Mouse (Mus musculus): ENCODE results near the gene Gm3417. TPM values are rescaled to one million over a fixed set of nuclear protein-coding genes. Genes with fewer than 3 reads are reported as not detected.
"Not testable (repeated sequence)": the region's sequence is repeated elsewhere in the genome, so short reads cannot be mapped to it uniquely, and the experiment has no call there.

Gene Gm3417
- polyA plus RNA-seq (2014; fragmentation: Nextera tagmentation; extraction: Ambion mirVana) = 1.2 and 3.7 TPM in 2 replicates

DNA sequence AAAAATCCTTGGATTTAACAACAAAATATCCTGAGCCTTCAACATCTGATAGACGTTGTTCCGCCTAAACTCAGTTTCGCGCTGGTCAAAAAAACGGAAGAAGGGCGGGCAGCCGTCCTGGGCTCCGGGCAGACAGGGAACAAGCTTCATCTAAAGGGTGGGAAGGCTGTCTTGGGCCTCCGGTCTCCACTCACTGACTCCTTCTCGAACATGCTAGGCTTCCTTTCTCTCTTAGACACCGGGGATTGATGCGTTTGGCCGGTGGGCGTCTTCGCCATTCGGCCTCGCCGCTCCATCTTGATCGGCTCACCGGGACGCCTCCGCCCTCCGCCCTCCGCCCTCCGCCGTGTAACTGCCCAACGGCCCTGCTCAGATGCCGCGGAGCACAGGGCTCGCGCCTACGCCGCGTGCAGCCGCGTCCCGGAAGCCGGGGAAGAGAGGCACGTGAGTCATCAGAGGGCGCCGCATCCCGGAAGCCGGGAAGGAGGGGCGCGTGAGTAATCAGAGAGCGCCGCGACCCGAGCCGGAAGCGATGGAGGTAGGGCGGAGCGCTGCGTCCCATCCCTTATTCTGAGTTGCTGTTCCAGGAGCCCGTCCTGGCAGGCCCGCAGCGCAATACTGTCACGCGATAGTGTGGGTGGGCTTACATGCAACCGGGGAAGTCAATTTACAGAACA is at the start of gene Gm3417, which contains the start of gene 9030025P20Rik:
Gm3417 (minus strand) TSS at position 429 of the 677 bp plus-strand sequence.
9030025P20Rik (plus strand) TSS at position 107 of the 677 bp plus-strand sequence.
- not testable (repeated sequence) for H3K9ac ChIP-seq (ENCODE audit: low read depth, low read length); H3K27ac ChIP-seq (replicated peaks; ENCODE audit: low read depth, low read length); H3K36me3 ChIP-seq (ENCODE audit: control insufficient read depth, insufficient read depth, low read length); H3K9me3 ChIP-seq (ENCODE audit: control insufficient read depth, low read length); H3K4me1 ChIP-seq (ENCODE audit: control insufficient read depth, insufficient read depth, low read length); H3K4me2 ChIP-seq (ENCODE audit: low read depth, low read length); H3K4me3 ChIP-seq (ENCODE audit: low read depth, low read length); DNase-seq (ENCODE audit: low spot score); H3K27me3 ChIP-seq (replicated peaks; ENCODE audit: control insufficient read depth, insufficient read depth, low read length)
- peak; percentile 97 for ATAC-seq (ENCODE audit: low read depth)
- no CpG with 5 or more reads among the region's 60 CpGs for WGBS

DNA sequence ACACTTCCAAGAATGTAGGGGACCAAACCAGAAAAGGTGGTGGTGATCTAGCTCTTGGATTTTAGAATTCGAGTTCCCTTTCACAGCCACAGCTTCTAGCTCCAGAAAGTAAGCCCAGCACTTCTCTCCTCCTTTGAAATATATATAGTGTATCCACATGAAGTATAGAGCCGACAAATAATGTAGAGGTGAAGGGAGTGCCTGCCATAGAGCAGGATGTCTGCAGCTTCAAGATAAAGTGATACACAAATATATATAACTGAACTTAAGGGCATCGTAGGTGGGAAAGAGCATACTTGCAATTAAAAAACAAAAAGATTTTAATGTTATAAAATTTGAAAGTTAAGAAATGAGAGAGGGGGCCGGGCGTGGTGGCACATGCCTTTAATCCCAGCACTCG is 46.9 kb upstream of the Gm3417 start:
- H3K4me2 ChIP-seq (ENCODE audit: low read depth, low read length); ATAC-seq (ENCODE audit: low read depth); DNase-seq (ENCODE audit: low spot score); H3K9ac ChIP-seq (ENCODE audit: low read depth, low read length); H3K9me3 ChIP-seq (ENCODE audit: control insufficient read depth, low read length); H3K4me1 ChIP-seq (ENCODE audit: control insufficient read depth, insufficient read depth, low read length); H3K4me3 ChIP-seq (ENCODE audit: low read depth, low read length); H3K27ac ChIP-seq (replicated peaks; ENCODE audit: low read depth, low read length); H3K27me3 ChIP-seq (replicated peaks; ENCODE audit: control insufficient read depth, insufficient read depth, low read length); H3K36me3 ChIP-seq (ENCODE audit: control insufficient read depth, insufficient read depth, low read length): not testable (repeated sequence)
- WGBS = no CpG with 5 or more reads among the region's 6 CpGs

- not testable (repeated sequence) for H3K36me3 ChIP-seq (ENCODE audit: control insufficient read depth, insufficient read depth, low read length); H3K4me2 ChIP-seq (ENCODE audit: low read depth, low read length); H3K9ac ChIP-seq (ENCODE audit: low read depth, low read length); H3K27me3 ChIP-seq (replicated peaks; ENCODE audit: control insufficient read depth, insufficient read depth, low read length); H3K4me3 ChIP-seq (ENCODE audit: low read depth, low read length); H3K9me3 ChIP-seq (ENCODE audit: control insufficient read depth, low read length); H3K4me1 ChIP-seq (ENCODE audit: control insufficient read depth, insufficient read depth, low read length); H3K27ac ChIP-seq (replicated peaks; ENCODE audit: low read depth, low read length); DNase-seq (ENCODE audit: low spot score)
- peak; percentile 91 for ATAC-seq (ENCODE audit: low read depth)
- WGBS = no CpG with 5 or more reads among the region's 48 CpGs
Measured at GRCm38 (mm10) chr17:15024502-15025193, 46.1 kb upstream of the Gm3417 start.

DNA sequence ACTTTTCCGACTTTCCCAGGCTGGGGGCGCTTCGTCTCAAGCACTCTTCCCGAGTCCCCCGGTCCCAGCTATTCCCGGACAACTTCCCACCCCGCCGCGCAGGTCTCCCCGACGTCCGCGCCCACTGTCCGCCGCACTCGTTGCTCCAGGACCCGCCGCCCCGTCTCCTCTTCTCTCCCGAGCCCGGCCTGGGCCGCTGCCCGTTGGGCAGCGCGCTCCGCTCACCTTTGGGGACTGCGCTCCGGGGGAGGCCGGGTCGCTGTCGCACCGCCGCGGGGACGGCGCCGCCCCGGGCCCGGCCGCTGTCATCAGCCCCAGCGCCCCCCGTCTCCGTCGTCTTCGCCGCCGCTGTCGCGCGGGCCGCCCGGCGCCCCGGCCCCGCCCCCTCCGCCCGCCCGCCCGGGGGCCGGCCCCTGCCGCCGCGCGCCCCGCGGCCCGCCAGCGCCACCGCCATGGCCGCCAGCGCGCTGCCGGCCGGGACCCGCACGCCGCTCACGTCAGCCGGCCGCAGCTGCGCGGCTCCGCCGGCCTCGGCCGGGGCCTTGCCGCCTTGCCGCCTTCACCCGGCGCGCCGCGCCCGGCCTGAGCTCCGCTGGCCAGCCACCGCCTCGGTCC is 45.4 kb upstream of the Gm3417 start:
- H3K4me3 ChIP-seq (ENCODE audit: low read depth, low read length); H3K36me3 ChIP-seq (ENCODE audit: control insufficient read depth, insufficient read depth, low read length); H3K9me3 ChIP-seq (ENCODE audit: control insufficient read depth, low read length); DNase-seq (ENCODE audit: low spot score); H3K9ac ChIP-seq (ENCODE audit: low read depth, low read length); H3K4me2 ChIP-seq (ENCODE audit: low read depth, low read length); H3K27ac ChIP-seq (replicated peaks; ENCODE audit: low read depth, low read length); H3K27me3 ChIP-seq (replicated peaks; ENCODE audit: control insufficient read depth, insufficient read depth, low read length); H3K4me1 ChIP-seq (ENCODE audit: control insufficient read depth, insufficient read depth, low read length): not testable (repeated sequence)
- WGBS = no CpG with 5 or more reads among the region's 97 CpGs
- ATAC-seq (ENCODE audit: low read depth) = peak; percentile 79

DNA sequence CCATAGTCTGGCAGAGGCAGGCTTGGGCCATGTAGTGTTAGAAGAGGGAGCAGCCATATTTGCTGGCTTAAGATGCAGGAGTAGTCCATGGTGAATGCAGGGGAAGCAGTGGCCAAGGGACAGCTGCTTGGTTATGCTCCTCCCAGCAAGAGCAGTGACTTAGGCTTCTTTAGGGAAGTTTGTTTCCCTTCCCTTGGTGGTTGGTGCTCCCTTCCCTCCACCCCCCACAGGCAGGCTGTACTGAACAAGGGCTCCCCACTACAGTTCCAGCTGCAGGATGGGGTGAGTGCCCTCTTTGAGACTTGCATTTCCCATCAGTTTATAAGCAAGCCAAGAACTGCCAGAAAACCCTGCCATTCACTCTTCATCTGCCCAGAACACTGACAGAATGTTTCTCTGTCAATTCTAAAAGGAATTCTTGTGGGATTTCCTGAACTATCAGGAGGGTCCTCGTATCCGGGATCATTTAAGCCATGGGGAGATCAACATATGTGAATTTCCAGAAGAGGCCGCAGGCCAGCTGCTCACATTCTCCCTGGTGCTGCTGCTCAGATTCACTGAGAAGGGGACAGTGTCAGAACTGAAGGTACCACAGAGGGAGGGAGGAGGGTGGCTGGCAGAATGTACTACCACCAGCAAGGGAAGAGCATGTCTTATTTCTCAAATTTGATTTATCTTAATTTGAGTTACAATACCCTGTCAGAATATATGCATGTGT is 43.1 kb upstream of the Gm3417 start:
- H3K36me3 ChIP-seq (ENCODE audit: control insufficient read depth, insufficient read depth, low read length); DNase-seq (ENCODE audit: low spot score); H3K4me1 ChIP-seq (ENCODE audit: control insufficient read depth, insufficient read depth, low read length); H3K27me3 ChIP-seq (replicated peaks; ENCODE audit: control insufficient read depth, insufficient read depth, low read length); H3K4me3 ChIP-seq (ENCODE audit: low read depth, low read length); H3K27ac ChIP-seq (replicated peaks; ENCODE audit: low read depth, low read length); H3K9ac ChIP-seq (ENCODE audit: low read depth, low read length); H3K4me2 ChIP-seq (ENCODE audit: low read depth, low read length); H3K9me3 ChIP-seq (ENCODE audit: control insufficient read depth, low read length); ATAC-seq (ENCODE audit: low read depth): not testable (repeated sequence)
- 69% methylated on average over 3 of the region's 3 CpGs for WGBS

DNA sequence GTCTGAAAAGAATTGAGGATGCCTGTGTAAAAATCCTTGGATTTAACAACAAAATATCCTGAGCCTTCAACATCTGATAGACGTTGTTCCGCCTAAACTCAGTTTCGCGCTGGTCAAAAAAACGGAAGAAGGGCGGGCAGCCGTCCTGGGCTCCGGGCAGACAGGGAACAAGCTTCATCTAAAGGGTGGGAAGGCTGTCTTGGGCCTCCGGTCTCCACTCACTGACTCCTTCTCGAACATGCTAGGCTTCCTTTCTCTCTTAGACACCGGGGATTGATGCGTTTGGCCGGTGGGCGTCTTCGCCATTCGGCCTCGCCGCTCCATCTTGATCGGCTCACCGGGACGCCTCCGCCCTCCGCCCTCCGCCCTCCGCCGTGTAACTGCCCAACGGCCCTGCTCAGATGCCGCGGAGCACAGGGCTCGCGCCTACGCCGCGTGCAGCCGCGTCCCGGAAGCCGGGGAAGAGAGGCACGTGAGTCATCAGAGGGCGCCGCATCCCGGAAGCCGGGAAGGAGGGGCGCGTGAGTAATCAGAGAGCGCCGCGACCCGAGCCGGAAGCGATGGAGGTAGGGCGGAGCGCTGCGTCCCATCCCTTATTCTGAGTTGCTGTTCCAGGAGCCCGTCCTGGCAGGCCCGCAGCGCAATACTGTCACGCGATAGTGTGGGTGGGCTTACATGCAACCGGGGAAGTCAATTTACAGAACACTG is 31.3 kb upstream of the Gm3417 start, which contains the start of gene Gm3435:
Gm3435 (plus strand) TSS at position 471 of the 708 bp plus-strand sequence.
- WGBS = no CpG with 5 or more reads among the region's 60 CpGs
- H3K4me1 ChIP-seq (ENCODE audit: control insufficient read depth, insufficient read depth, low read length); H3K9ac ChIP-seq (ENCODE audit: low read depth, low read length); H3K4me3 ChIP-seq (ENCODE audit: low read depth, low read length); H3K36me3 ChIP-seq (ENCODE audit: control insufficient read depth, insufficient read depth, low read length); H3K27me3 ChIP-seq (replicated peaks; ENCODE audit: control insufficient read depth, insufficient read depth, low read length); H3K27ac ChIP-seq (replicated peaks; ENCODE audit: low read depth, low read length); DNase-seq (ENCODE audit: low spot score); H3K9me3 ChIP-seq (ENCODE audit: control insufficient read depth, low read length); H3K4me2 ChIP-seq (ENCODE audit: low read depth, low read length): not testable (repeated sequence)
- ATAC-seq (ENCODE audit: low read depth) = peak; percentile 98

DNA sequence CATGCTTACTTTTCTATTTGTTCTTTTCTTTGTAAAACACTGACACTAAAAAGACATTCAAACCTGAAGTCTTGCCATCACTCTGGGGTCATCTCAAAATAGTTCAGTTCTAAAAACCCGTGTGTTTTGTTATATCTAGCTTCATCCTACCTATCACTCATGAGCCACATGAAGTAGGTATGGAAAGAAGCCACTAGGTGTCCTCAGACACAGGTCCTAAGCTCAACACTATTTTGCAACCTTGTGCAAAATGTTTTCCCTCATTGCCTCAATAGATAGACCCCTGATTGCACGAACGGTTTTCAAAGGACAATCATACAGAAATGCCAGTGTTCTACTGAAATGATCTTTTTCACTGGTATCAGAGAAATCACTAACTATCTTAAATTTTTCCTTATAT is 30.5 kb upstream of the Gm3417 start:
- not testable (repeated sequence) for H3K9ac ChIP-seq (ENCODE audit: low read depth, low read length); H3K4me1 ChIP-seq (ENCODE audit: control insufficient read depth, insufficient read depth, low read length); H3K4me2 ChIP-seq (ENCODE audit: low read depth, low read length); DNase-seq (ENCODE audit: low spot score); H3K36me3 ChIP-seq (ENCODE audit: control insufficient read depth, insufficient read depth, low read length); ATAC-seq (ENCODE audit: low read depth); H3K27me3 ChIP-seq (replicated peaks; ENCODE audit: control insufficient read depth, insufficient read depth, low read length); H3K4me3 ChIP-seq (ENCODE audit: low read depth, low read length); H3K9me3 ChIP-seq (ENCODE audit: control insufficient read depth, low read length); H3K27ac ChIP-seq (replicated peaks; ENCODE audit: low read depth, low read length)
- WGBS = no CpG with 5 or more reads among the region's 3 CpGs

GRCm38 (mm10) chr17:15000047-15000446 is 21.5 kb upstream of the Gm3417 start:
- not testable (repeated sequence) for ATAC-seq (ENCODE audit: low read depth)

More at GRCm38 (mm10) chr17:15000047-15000446, 21.5 kb upstream of the Gm3417 start:
- H3K4me3 ChIP-seq (ENCODE audit: low read depth, low read length); H3K4me1 ChIP-seq (ENCODE audit: control insufficient read depth, insufficient read depth, low read length); DNase-seq (ENCODE audit: low spot score); H3K27me3 ChIP-seq (replicated peaks; ENCODE audit: control insufficient read depth, insufficient read depth, low read length); H3K9ac ChIP-seq (ENCODE audit: low read depth, low read length); H3K27ac ChIP-seq (replicated peaks; ENCODE audit: low read depth, low read length); H3K4me2 ChIP-seq (ENCODE audit: low read depth, low read length); H3K36me3 ChIP-seq (ENCODE audit: control insufficient read depth, insufficient read depth, low read length); H3K9me3 ChIP-seq (ENCODE audit: control insufficient read depth, low read length): not testable (repeated sequence)
- no CpG with 5 or more reads among the region's 4 CpGs for WGBS

Data from embryonic facial prominence, embryonic 14.5 days (tissue).